Mouse (Mus musculus) urinary bladder, adult 18-20 months (tissue): Measurements from ENCODE around the gene Trpm1.

Source experiments
- DNase-seq, 2 experiments: peaks; one replicate each; pipeline ENCODE4 v3.0.0; 2022; ENCODE audit warnings: low spot score in 2 of 2, mixed read lengths in 2 of 2

Trpm1 gene

GRCm38 (mm10) chr7:64234310-64234820, 80.7 kb downstream of the Trpm1 start:
- DNase-seq, result no peak

- DNase-seq, result no peak
Measured at GRCm38 (mm10) chr7:64236521-64236920, 82.9 kb downstream of the Trpm1 start.

- no peak for DNase-seq
Measured at GRCm38 (mm10) chr7:64237747-64238146, 84.1 kb downstream of the Trpm1 start.

- DNase-seq, result no peak
Measured at GRCm38 (mm10) chr7:64238410-64239086, 84.9 kb downstream of the Trpm1 start.

GRCm38 (mm10) chr7:64239138-64239805, 85.6 kb downstream of the Trpm1 start:
- DNase-seq, result no peak

- no peak for DNase-seq
Measured at GRCm38 (mm10) chr7:64239806-64240315, 86.2 kb downstream of the Trpm1 start.

- no peak for DNase-seq
Measured at GRCm38 (mm10) chr7:64242424-64242823, 88.8 kb downstream of the Trpm1 start.

GRCm38 (mm10) chr7:64244371-64244770, 90.7 kb downstream of the Trpm1 start:
- no peak for DNase-seq

GRCm38 (mm10) chr7:64246713-64247112, 93.1 kb downstream of the Trpm1 start:
- DNase-seq, result no peak

GRCm38 (mm10) chr7:64248352-64248751, 94.7 kb downstream of the Trpm1 start:
- DNase-seq, result no peak

GRCm38 (mm10) chr7:64249715-64250114, 96.1 kb downstream of the Trpm1 start:
- no peak for DNase-seq

- no peak for DNase-seq
Measured at GRCm38 (mm10) chr7:64250417-64250816, 96.8 kb downstream of the Trpm1 start.

GRCm38 (mm10) chr7:64253736-64254135, 100.1 kb downstream of the Trpm1 start:
- DNase-seq, result no peak

- no peak for DNase-seq
Measured at GRCm38 (mm10) chr7:64265502-64266279, 112.1 kb downstream of the Trpm1 start.

GRCm38 (mm10) chr7:64266587-64266986, 113.0 kb downstream of the Trpm1 start:
- DNase-seq, result no peak

- no peak for DNase-seq
Measured at GRCm38 (mm10) chr7:64271926-64272325, 118.3 kb downstream of the Trpm1 start.

GRCm38 (mm10) chr7:64275518-64275917, 121.9 kb downstream of the Trpm1 start:
- DNase-seq, result no peak

GRCm38 (mm10) chr7:64276921-64277320, 123.3 kb downstream of the Trpm1 start:
- peak; percentile 14 to 18 for DNase-seq

- no peak for DNase-seq
Measured at GRCm38 (mm10) chr7:64278526-64278925, 124.9 kb downstream of the Trpm1 start.

GRCm38 (mm10) chr7:64279548-64279947, 125.9 kb downstream of the Trpm1 start:
- no peak for DNase-seq

- no peak for DNase-seq
Measured at GRCm38 (mm10) chr7:64286566-64286965, 132.9 kb downstream of the Trpm1 start.

GRCm38 (mm10) chr7:64287414-64288091, 133.9 kb downstream of the Trpm1 start, which contains the start of gene Mtmr10:
Mtmr10 (plus strand) TSS chr7:64287653.
- peak; percentile 97 for DNase-seq
